Comparison of ENCODE assay signal across 20 mouse cellular contexts in the genomic region with DNA sequence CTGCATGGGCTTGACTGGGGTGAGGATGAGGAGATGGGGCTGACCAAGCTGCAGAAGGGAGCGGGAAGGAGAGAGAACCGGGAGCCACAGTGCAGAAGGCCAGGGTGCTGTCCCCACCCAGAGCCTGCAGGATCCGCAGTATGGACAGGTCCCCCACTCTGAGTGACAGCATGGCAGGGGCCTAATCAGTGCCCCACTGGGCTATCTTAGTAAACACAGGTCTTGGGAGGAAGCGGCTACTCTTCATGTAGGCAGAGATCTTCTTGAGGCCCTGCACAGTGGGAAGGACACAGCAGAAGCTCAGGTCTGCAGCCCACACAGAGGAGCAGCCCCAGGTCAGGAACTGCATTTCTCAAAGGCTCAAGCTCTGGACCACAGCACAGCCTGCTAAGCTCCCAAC. TPM values are rescaled to one million over a fixed set of nuclear protein-coding genes. Genes with fewer than 3 reads are reported as not detected.
DNase-seq lines count a peak whose midpoint lies in the region; ATAC-seq and TF ChIP-seq lines count a peak whose summit lies in the region.
"Had no signal": no experiment of that assay in that cellular context is flagged by ENCODE, and none has a peak within 500 bp of the region (broad histone marks: within the 10 kb centered on the region; RNA-seq: fewer than 3 reads in every experiment).

No protein-coding gene starts in this region.

- DNase-seq in liver = peak; percentile 18
- no peak for DNase-seq in liver, postnatal 0 days
- DNase-seq in urinary bladder, postnatal 25 days (ENCODE audit: low spot score) = no peak
- DNase-seq in layer of hippocampus, adult 18-20 months (ENCODE audit: low spot score in 2 of 2) = no peak
- no peak for DNase-seq in kidney, postnatal 25 days
- DNase-seq: cerebellum, postnatal 10 days; heart, postnatal 14 days; kidney, adult 8-10 months; kidney, postnatal 4 days; layer of hippocampus, postnatal 36 days; lung, postnatal 14 days; right cerebral cortex, postnatal 4 days; thymus, postnatal 36 days had no signal

- no peak for TF ChIP-seq CTCF in liver, postnatal 0 days (IDR thresholded peaks at IDR 0.05; ENCODE audit: low read depth)

- WGBS in liver, postnatal 0 days (ENCODE audit: insufficient replicate concordance) = 54% methylated on average over 4 of the region's 4 CpGs

- no peaks in the 10 kb centered on the region for H3K36me3 ChIP-seq in liver, postnatal 0 days (replicated peaks; ENCODE audit: insufficient read depth, low read length)
- H3K36me3 ChIP-seq: embryonic facial prominence, embryonic 12.5 days; neural tube, embryonic 12.5 days had no signal

- H3K9ac ChIP-seq in liver, postnatal 0 days (replicated peaks) = no peak overlapping the region
- H3K9ac ChIP-seq: embryonic facial prominence, embryonic 12.5 days; liver, embryonic 14.5 days; neural tube, embryonic 12.5 days had no signal

- H3K27me3 ChIP-seq in liver, postnatal 0 days (ENCODE audit: insufficient read depth, low read length) = no peaks in the 10 kb centered on the region
- H3K27me3 ChIP-seq: embryonic facial prominence, embryonic 12.5 days; neural tube, embryonic 12.5 days had no signal

- no peak overlapping the region for H3K4me2 ChIP-seq in liver, postnatal 0 days (ENCODE audit: low read depth, low read length)
- H3K4me2 ChIP-seq: embryonic facial prominence, embryonic 12.5 days; neural tube, embryonic 12.5 days had no signal

- no peak for ATAC-seq in liver, postnatal 0 days
- peak; percentile 36 for ATAC-seq in granulocyte monocyte progenitor cell, adult 5-6 weeks (replicated peaks; ENCODE audit: poor library complexity, severe bottlenecking)
- ATAC-seq in megakaryocyte, adult 5-6 weeks (ENCODE audit: poor library complexity, severe bottlenecking) = peak; percentile 35
- ATAC-seq: hindbrain, embryonic 16.5 days had no signal

- no peak overlapping the region for H3K4me3 ChIP-seq in liver, postnatal 0 days (ENCODE audit: low read depth, low read length)
- H3K4me3 ChIP-seq: embryonic facial prominence, embryonic 12.5 days; neural tube, embryonic 12.5 days had no signal

- TF ChIP-seq EP300 in liver, postnatal 0 days (IDR thresholded peaks at IDR 0.05; ENCODE audit: low read depth) = no peak

- no peak overlapping the region for H3K27ac ChIP-seq in liver, postnatal 0 days (ENCODE audit: low read depth)
- H3K27ac ChIP-seq: embryonic facial prominence, embryonic 12.5 days; liver, embryonic 14.5 days; neural tube, embryonic 12.5 days had no signal

- H3K4me1 ChIP-seq in liver, postnatal 0 days (ENCODE audit: insufficient read depth) = peaks cover 14% of the 10 kb centered on the region
- H3K4me1 ChIP-seq: embryonic facial prominence, embryonic 12.5 days; neural tube, embryonic 12.5 days had no signal

- no peaks in the 10 kb centered on the region for H3K9me3 ChIP-seq in liver, postnatal 0 days (ENCODE audit: low read length)
- H3K9me3 ChIP-seq: embryonic facial prominence, embryonic 12.5 days; neural tube, embryonic 12.5 days had no signal

RNA-seq across cellular contexts. Expression of a gene that starts 5.1 kb away (rescaled TPM):
- 1.9 and 2.0 TPM in 2 replicates for polyA plus RNA-seq in liver, postnatal 0 days (2015; fragmentation: Nextera tagmentation; extraction: Ambion mirVana)
- not detected in 2 replicates for total RNA-seq in granulocyte monocyte progenitor cell, adult 5-6 weeks (2014; fragmentation: Nextera tagmentation)
- not detected in 2 replicates for total RNA-seq in granulocyte monocyte progenitor cell, adult 5-6 weeks (2017)
- not detected in 2 replicates for total RNA-seq in megakaryocyte, adult 5-6 weeks (2015)
- total RNA-seq in megakaryocyte, adult 5-6 weeks (2017) = not detected in 2 replicates
- not detected for total RNA-seq in layer of hippocampus, adult 18-20 months (2021)
- total RNA-seq: heart, postnatal 14 days; layer of hippocampus, postnatal 36 days; left cerebral cortex, postnatal 36 days had no signal
- polyA plus RNA-seq: embryonic facial prominence, embryonic 12.5 days; hindbrain, embryonic 16.5 days; neural tube, embryonic 12.5 days had no signal

RNA-seq across cellular contexts. Expression of a gene that starts 20.5 kb away (rescaled TPM):
- polyA plus RNA-seq in liver, postnatal 0 days (2015; fragmentation: Nextera tagmentation; extraction: Ambion mirVana) = 17.2 and 18.0 TPM in 2 replicates
- total RNA-seq in granulocyte monocyte progenitor cell, adult 5-6 weeks (2014; fragmentation: Nextera tagmentation) = not detected in 2 replicates
- not detected in 2 replicates for total RNA-seq in granulocyte monocyte progenitor cell, adult 5-6 weeks (2017)
- not detected in 2 replicates for total RNA-seq in megakaryocyte, adult 5-6 weeks (2015)
- total RNA-seq in megakaryocyte, adult 5-6 weeks (2017) = not detected in 2 replicates
- 10 to 100 TPM; 18.6 to 19.6 TPM for total RNA-seq in layer of hippocampus, adult 18-20 months (2021)

RNA-seq across cellular contexts. Expression of a gene that starts 22.2 kb away (rescaled TPM):
- 11.7 TPM in 2 replicates for polyA plus RNA-seq in liver, postnatal 0 days (2015; fragmentation: Nextera tagmentation; extraction: Ambion mirVana)
- 2.2 and 6.2 TPM in 2 replicates for total RNA-seq in granulocyte monocyte progenitor cell, adult 5-6 weeks (2014; fragmentation: Nextera tagmentation)
- 4.3 and 5.6 TPM in 2 replicates for total RNA-seq in granulocyte monocyte progenitor cell, adult 5-6 weeks (2017)
- total RNA-seq in megakaryocyte, adult 5-6 weeks (2015) = 0.62 TPM in 1 of 2 replicates, not detected in the other
- total RNA-seq in megakaryocyte, adult 5-6 weeks (2017) = 0.44 TPM in 1 of 2 replicates, not detected in the other
- 1 to 10 TPM; 2.8 to 3.4 TPM for total RNA-seq in layer of hippocampus, adult 18-20 months (2021)

RNA-seq across cellular contexts. Expression of a gene that starts 32.4 kb away (rescaled TPM):
- 39.2 and 42.2 TPM in 2 replicates for polyA plus RNA-seq in liver, postnatal 0 days (2015; fragmentation: Nextera tagmentation; extraction: Ambion mirVana)
- 7.1 and 11.3 TPM in 2 replicates for total RNA-seq in granulocyte monocyte progenitor cell, adult 5-6 weeks (2014; fragmentation: Nextera tagmentation)
- 1.8 and 7.3 TPM in 2 replicates for total RNA-seq in granulocyte monocyte progenitor cell, adult 5-6 weeks (2017)
- 1.5 and 1.9 TPM in 2 replicates for total RNA-seq in megakaryocyte, adult 5-6 weeks (2015)
- total RNA-seq in megakaryocyte, adult 5-6 weeks (2017) = 0.44 and 0.45 TPM in 2 replicates
- 100 to 1,000 TPM; 171 to 187 TPM for total RNA-seq in layer of hippocampus, adult 18-20 months (2021)

RNA-seq across cellular contexts. Expression of a gene that starts 53.7 kb away (rescaled TPM):
- polyA plus RNA-seq in liver, postnatal 0 days (2015; fragmentation: Nextera tagmentation; extraction: Ambion mirVana) = 188 and 211 TPM in 2 replicates
- total RNA-seq in granulocyte monocyte progenitor cell, adult 5-6 weeks (2014; fragmentation: Nextera tagmentation) = 1,142 and 1,261 TPM in 2 replicates
- total RNA-seq in granulocyte monocyte progenitor cell, adult 5-6 weeks (2017) = 468 and 672 TPM in 2 replicates
- 320 and 346 TPM in 2 replicates for total RNA-seq in megakaryocyte, adult 5-6 weeks (2015)
- total RNA-seq in megakaryocyte, adult 5-6 weeks (2017) = 156 and 179 TPM in 2 replicates
- total RNA-seq in layer of hippocampus, adult 18-20 months (2021) = 100 to 1,000 TPM; 379 to 410 TPM

Comparison
In these comparisons a context has a peak if more than half of its experiments do, and no peak if none do; other contexts are left out.
1. RNA of a gene that starts 20.5 kb away (total RNA-seq): 18.6 to 19.6 TPM in layer of hippocampus, adult 18-20 months; not detected in granulocyte monocyte progenitor cell, adult 5-6 weeks and not detected in megakaryocyte, adult 5-6 weeks; every median in the first group is over 10 times any median in the second.